Mouse (Mus musculus) embryo, embryonic 10.5 days (tissue): Measurements from ENCODE around the gene Capzb.

Source experiments
- DNase-seq: peaks from one replicate; pipeline ENCODE4 v3.0.0-alpha.2; 2015; ENCODE audit warnings: low spot score

Gene Capzb

DNA sequence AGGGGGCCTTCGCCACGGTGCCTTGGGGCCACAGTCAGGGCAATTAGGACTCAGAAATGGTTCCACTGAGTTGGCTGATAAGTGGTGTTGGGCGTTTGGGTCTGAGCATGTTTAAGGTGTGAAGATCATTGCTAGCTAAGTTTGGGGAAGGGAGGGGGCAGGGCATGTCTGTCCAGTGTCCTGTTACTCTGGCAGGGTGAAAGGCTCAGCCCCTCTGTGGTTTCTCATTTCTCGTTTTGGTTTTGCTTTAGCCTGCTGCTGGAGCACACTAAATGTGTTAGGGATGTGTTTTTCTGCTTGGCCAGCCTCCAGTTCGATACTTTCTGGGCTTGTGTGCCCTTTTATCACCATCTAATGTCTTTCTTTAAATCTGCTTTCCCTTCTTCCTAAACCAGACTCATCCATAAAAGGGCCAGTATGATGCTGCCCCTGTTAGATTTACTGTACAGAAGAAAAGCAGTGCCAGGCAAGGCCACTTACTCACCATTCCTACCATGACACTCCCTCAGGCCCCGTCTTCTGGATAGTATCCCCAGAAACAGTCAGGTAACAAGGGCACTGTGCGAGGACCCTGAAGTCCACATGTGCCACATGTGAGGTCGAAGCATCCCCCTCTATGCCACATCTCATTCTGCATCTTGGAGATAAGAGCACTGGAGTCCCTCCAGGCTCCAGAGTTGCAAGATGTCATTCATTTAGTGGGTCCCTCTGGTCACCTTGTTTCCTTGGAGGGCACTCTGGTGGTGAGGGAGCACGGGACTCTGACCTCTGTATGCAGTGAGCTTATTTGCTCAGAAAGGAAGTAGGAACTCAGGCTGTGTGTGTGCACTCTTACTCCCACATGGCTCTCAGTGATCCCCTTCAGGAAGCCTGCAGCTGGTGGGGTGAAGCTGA, 15.8 kb downstream of the Capzb start:
- no peak for DNase-seq

DNA sequence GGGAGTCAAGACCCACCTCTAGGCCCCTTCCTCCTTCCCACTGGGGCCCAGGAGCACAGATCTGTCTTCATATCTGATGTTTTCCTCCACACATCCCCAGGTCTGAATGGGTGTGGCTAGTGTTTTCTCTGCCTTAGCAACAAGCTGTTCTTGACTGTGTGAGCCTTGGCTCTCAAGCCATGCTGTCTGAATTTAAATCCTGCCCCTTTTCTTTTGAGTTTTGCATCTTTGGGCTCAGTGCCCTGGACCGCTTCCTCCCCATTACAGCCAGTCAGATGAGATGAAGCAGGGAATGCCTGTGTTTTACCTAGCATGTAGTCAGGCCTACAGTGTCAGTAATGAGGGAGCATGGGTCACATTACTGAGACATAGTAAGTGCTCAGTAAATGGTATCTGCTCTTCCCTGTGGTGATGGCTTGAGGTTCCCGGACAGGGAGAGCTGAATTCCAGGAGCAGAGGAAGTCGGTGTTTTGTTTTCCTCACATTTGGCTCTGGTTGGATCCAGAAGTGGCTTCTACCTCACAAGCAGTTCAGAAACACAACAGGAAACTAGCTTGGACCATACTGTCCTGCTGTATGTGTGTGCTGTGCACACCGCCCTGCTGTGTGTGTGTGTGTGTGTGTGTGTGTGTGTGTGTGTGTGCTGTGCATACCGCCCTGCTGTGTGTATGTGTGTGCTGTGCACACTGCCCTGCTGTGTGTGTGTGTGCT, 16.6 kb downstream of the Capzb start:
- no peak for DNase-seq

DNA sequence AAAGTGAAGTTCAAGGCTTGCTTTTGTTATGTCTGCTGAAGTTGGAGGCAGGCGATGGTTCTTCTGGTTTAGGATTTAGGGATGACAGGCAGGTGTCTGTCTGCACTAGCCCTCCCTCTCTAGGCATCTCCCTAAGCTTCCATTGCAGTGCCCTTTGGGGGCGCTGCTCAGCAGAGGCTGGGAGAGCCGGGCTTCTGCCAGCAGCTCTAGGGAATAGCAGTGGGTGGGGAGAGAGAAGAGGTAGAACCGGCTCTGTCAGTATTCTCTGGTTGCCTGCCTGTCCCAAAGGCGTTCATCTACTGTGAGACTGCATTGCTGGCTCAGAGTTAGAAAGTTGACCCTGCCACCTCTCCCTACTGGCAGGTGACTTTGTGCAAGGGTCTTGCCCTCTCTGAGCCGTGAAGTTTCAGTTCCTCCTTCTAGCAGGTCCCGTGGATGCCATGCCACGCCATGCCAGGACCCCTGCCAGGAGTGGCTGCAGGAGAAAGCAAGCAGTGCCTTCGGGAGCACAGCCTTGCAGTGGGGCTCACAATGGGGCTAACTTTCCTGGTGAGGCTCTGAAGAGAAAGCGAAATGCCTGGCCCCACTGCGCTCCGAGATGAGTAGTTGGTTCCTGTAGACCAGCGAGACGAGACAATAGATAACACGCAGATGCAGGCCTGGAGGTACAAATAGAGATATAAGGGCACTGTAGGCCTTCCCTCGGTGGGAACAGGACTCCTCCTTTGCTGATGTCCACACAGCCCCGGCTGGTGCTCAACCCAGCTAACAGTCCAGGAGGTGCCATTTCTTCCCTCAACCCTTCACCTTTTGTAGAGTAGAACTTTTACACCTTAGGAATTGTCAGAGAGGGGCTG, 19.5 kb downstream of the Capzb start:
- DNase-seq: no peak

DNA sequence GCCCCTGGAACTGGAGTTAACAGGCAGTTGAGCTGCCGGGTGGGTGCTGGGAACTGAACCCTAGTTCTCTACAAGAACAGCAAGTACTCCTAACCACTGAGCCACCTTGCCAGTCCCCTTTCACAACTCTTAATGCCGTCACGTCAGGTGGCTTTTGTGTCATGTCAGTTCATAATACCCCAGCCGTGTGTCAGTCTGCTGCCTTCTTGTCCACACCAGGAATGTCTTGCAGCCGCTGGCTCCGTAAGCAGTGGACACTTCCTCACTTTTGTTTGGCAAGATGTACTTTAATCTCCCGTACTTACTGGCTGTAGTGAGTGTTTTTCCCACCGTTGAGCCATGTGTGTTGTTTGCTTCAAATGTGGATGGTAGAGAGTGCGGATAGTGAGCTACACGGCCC, 20.4 kb downstream of the Capzb start:
- DNase-seq: no peak

DNA sequence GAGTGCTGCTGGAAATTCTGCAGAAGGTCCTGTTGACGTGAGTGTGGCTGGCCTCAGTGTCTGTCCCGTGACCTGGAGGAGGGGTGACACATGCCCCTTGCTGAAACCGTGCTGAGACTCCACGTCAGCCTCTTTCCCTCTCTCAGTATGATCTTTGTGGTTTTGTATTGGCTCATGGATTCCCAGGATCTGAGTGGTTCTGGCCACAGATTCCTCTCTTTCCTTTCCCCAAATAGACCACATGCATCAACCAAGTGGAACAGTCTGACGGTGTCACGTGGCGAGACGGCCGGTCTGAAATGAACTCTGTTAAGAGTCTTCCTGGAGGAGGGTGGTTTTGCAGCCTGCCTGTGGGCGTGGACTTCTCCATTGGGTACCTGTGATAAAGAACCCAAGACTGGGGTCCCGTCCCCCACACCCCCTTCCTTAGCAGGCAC, 21.3 kb downstream of the Capzb start:
- DNase-seq: no peak

DNA sequence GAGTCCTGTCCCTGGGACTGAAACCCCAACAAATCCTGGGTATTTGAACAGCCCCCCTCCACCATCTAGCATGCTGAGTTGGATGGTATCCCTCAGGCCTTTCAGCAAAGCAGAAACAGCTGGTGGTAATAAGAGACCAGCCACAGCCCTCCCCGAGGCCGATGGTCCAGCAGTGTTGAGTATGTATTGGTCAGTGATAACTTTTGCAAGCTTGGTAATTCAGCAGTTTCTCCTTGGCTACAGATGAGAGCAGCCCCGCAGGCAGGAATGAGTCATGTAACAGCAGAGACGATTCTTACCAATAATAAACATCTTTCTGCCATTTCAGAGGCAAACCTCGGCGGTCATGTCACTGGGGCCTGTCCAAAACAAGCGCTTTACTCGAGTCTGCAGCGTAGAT, 23.9 kb downstream of the Capzb start:
- DNase-seq: peak; percentile 27

DNA sequence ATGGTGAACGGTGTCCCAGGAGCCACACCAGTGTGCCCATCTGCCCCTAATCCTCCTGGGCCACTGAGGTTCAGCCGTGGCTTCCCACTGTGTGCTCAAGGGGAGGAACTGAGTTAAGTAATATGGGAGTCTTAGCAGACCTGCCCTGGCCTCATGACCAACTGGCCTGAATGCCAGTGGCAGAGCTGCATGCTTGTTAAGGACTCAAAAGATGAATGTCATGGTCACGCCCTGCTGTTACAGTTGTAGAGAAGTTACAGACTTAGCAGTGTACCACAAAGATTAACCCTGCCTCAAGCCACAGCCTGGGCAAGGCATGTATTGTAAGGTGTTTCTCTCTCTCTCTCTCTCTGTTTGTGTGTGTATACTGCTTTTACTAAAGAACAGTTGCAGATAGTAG, 25.8 kb downstream of the Capzb start:
- no peak for DNase-seq

DNA sequence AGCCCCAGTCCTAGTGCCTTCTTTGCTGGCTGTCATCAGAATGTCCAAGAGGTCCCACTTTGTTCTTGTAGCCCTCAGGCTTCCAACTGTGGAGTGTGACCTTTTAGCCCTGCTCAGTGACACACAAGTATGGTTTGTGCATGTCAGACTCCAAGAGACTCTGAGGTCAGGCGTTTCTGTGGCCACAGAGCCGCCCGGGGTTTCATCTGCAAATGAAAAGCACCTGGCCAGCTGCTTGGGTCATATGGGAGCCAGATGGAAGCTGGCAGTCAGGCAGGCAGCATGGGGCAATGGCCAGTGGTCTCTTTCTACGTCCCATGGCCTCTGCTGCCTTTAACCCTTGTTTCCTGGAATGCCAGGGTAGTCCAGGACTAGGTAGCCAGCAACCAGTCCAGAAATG, 27.0 kb downstream of the Capzb start:
- DNase-seq: peak; percentile 71

DNA sequence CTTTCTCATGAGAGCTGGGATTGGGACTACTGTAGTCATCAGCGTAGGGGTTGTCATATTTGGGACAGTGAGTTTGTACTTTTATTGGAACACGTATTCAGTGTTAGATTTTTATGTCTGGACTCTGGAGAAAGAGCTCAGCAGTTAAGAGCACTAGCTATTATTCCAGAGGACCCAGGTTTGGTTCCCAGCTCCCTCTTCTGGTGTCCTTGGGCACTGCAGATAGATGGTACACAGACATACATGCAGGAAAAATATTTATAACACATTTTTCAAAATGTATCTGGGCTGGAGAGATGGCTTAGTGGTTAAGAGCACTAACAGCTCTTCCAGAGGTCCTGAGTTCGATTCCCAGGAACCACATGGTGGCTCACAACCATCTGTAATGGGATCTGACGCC, 28.3 kb downstream of the Capzb start:
- no peak for DNase-seq

DNA sequence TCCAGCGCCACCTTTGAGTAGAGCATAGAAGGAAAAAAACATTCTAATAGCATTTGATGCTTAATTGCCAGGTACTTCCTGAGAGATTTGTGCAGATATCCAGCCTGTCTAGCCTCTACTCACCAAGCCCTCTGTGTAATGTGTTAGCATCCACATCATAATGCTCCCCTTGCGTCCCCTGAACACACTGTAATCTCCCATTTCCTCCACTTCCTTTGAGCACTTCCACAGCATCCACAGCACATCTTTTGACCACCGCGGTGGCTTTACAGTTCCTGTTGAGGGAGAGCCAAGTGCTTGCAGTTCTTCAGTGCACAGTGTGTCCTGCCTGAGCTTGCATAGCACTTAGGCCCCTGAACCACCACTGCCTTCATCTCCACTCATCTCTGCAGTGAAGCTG, 29.1 kb downstream of the Capzb start:
- no peak for DNase-seq

DNA sequence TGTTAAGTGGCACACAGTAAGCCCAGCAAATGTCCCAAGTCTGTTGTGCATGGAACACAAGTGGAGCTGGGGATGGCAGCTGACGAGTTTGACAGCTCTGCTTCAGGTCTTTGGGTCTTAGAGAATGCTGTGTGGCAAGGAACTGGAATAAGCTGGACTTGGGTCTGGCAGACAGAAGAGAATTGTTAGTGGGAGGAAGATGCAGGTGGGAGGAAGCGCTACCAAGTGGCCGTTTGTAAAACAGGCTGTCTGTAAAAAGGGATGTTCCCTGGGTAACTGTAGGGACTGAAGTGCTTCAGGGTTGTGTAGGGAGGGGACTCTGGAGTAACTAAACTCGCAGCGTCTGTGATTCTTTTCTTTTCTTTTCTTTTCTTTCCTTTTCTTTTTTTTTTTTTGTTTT, 32.4 kb downstream of the Capzb start:
- no peak for DNase-seq

DNA sequence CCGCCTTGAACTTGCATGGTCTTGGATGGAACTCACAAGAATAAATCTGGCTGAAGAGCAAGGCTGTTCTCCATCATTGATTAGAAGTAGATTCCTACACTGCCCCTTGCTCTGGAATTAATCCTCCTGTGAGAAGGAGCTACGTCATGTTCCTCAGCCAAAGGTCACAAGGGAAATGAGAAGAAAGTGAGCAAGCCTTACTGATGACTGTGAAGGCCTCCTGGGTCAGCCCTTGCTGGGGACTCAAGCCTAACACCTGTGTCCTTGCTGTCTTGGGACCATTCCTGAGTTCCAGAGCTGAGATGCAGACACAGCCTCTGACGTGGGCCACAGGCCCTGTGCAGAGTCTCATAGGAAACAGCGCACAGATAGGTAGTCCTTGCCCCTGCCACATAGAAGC, 33.2 kb downstream of the Capzb start:
- no peak for DNase-seq

DNA sequence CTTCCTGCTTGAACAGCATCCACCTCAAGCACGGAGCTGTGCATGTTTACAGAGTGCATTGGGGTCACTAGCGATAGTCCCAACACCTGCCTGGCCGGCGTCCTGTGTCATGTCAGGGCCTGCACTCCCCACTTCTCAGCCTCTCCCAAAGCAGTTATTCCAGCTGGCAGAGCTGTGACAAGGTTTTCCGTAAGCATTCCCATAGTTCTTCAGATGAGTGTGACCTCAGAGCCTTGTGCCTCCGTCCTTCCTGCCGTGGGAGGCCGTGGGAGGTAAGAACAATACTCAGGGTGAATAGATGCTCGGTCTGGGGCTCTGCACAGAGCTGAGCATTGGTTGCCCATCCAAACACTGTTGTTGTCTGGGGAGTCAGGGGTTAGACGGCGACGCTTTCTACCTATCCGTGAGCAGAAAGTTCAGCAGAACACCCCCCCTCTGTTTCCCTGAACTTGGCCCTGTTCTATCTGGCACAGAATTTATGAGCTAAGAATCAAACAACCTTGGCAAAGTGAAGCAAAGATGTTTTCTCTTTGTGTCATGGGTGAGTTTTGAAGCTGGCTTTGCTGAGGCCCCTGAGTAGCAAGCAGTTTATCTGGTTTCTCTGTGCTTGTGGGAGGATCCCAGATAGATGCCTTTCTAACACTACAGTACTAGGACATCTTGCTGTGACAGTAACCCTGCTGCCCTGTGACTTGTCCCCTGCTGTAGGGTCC, 34.0 kb downstream of the Capzb start:
- no peak for DNase-seq

DNA sequence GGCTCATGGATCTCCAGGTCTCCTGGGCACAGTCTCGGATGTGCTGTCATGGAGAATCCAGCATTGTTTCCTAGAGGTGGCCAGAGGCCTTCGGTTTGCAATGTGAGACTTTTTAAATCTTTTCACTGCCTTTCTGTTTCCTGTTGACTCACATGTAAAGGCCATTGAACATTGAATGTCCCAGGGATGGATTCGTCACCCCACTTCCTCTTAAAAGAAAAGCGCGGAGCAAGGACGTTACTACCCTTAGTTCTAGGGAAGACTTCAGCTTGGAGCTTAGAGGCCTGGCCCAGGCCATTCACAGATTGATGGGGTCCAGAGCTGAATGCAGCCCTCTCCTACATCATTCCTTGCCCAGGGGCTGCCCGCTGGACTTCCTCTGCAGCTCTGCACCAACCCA, 35.2 kb downstream of the Capzb start:
- no peak for DNase-seq

DNA sequence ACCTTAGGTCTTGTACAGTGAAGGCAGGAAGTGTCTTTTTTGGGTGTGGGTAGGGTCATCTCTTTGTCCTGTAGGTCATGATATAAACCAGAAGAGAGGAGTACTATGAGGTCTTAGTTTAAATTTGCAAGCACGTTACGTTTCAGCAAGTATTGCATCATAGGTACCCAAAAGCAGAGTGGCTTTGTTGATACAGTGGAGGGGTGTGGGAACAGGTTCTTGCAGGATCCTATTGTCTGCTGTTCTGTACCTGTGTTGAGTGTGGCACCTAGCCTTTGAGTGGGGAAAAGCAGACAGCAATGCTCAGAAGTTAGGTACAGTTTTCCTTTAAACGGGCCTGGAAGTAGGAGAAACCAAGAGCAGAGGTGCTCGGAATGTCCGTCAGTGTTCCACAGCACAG, 36.6 kb downstream of the Capzb start:
- DNase-seq: no peak

DNA sequence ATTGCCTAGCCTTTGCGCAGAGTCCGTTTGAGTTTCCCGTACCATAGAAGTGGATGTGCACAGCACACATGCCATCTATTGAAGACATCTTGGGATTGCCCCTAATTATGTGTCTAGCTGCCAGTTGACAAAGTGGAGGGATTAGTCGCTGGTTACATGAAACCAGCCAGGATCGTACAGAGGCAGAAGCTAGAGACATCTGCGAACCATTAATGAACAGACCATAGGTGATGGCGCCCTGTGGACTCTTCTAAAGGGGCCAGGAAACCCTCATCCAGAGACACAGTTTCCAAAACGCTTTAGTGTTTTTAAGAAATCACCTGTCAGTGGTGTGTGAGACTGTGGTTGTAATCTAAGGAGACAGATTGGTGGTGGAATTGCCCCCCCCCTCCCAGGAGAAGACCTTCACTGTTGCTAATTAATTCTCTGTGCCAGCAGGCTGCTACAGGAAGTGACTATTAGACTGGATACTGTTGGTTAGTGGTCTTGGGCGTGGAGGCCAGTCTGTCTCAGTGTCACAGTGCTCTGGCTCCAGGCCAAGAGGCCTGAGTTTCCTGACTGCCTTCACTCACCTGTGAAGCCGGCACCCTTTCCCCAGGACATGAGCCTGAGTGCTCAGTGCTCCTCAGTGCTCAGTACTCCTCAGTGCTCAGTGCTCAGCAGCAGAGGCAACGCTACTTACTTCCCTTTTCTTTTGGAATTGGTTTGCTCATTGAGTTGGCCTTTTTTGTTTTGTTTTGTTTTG, 37.8 kb downstream of the Capzb start:
- peak; percentile 63 for DNase-seq

DNA sequence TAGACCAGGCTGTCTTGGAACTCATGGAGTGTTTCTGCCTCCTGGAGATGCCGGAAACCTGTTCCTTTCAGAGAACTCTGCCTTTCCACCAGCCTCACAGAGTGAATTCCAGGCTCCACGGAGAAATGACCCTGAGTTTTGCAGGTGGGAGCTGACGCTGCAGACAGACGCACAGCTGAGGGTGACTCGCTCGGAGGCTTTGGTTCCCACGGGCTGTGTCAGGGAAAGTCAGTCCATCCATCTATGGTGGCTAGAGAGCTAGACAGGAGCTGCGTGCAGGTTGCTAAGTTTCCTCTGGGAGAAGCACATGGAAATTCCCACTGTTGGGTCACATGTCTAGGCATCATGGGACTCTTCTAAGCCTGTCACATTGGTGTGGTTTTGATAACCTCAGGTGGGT, 38.5 kb downstream of the Capzb start:
- no peak for DNase-seq

DNA sequence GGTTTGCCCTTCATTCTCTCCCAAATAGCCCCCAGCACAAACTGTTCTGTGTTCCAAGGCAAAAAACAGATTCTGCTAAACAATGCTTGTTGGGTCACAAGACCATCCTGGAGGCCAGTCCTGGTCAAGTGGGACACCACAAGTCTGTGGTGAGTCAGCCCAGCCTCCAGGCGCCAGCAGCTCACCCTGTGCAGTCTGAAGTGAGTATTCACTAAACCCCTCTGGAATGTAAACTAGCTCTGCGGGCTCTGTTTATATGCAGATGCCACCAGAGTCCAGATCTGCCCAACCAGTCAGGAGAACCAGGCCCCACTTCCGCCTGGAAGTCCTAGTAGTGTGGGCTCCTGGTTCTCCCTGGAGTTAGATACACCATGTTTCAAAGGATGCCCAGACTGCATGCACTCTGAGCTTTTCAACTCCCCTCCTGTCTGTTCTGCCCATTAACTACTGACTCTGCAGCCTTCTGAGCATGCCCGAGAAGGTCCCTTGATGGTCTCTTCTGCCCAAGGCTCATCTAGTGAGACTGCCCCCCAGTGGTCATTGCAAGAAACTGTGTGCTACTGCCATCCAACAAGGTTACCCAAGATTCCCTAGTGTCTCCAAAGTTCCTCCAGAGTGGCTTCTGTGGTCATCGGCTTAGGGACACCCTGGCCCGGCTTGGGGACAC, 39.9 kb downstream of the Capzb start:
- peak; percentile 81 for DNase-seq

DNA sequence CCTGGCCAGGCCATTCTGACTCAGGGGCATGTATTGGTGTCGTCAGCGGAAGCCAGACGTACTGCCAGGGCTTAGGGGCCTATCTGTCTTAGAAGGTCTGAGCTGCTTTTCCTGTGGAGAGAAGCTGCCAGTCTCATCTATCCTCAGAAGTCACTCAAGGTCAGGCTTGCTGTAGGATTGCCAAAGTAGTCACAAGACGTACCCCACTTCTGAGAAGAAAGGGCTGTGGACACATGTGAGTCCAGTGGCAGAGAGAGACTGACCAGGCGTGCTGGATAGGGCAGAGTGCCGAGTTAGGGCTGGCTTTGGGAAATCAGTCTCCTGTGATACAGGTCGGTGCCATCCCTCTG, 40.4 kb downstream of the Capzb start:
- DNase-seq: no peak

DNA sequence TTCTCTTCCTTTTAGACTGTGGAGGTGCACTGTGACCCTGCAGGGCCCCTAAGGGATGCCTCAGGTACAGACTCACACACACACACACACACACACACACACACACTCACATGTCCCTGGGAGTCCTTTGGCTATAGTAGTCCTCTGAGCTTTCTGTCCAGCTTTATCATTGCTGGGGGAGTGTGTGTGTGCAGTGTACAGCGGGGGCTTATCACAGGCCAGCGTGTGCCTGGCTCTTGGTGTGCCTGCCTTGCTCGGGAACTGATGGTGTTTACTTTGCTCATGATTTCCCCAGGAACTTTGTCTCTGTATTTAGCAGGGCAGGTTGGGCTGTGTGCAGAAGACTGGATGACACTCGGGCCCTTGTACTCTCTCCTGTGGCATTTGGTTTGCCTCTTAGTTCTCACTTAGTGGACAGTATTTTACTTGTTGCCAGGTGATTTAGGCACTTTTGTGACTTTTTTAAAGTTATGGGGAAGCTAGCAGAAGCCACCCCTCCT, 41.1 kb downstream of the Capzb start:
- DNase-seq: no peak

DNA sequence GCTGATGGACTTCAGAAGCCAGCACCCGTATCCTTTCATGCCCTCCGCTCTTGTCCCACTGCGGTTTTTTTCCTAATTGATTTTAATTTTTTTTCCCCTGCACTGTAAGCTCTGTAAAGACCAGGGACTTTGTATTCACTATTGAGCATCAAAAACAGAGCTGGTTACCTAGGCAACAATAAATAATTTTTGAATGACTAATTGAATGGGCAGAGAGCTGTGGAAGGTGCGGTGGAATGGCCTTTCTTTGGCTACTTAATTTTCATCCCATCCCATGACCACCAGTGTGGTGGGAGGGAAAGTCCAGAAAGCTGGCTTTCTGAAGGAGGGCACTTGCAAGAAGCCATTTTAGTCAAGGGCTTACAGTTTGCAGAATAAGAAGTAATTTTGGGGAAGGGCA, 41.6 kb downstream of the Capzb start:
- DNase-seq: no peak
